Mouse (Mus musculus) layer of hippocampus, adult 9-11 months (tissue): ENCODE measurements around the gene Olfr358.

Experiments
- DNase-seq: peaks from one replicate; pipeline ENCODE4 v3.0.0; 2022

The Olfr358 gene

DNA sequence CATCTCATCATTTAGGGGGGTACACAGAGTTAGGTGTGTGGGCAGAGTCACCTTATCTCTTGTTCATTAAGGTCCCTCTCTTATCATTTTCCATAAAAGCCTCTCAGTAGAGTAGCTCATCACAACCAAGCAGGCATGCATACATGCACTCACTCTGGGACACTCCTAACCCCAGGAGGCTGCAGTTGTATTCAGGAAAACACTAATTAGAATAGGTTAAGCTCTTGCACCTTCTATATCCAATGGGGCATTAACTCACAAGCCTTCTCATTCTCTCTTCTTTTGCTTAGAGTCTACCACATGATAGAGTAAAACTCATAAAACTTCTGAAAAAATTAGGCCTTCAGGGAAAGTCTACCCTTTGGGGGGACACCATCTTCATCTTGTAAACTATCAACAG lies at the start of gene Olfr358:
Gene Olfr358, minus strand, starts transcription at position 101 of the 400 bp plus-strand sequence.
- DNase-seq: no peak

DNA sequence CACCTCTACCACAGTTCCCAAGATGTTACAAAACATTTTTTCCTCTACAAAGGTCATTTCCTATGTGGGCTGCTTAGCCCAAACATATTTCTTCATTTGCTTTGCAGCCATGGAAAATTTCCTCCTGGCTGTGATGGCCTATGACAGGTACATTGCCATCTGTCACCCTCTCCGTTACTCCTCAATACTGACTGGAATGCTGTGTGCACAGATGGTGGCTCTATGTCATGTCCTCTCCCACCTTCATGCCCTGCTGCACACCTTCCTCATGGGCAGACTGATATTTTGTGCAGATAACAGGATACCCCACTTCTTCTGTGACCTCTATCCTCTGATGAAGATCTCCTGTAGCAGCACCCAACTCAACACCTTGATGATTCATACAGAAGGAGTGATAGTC lies 12.1 kb downstream of the Olfr358 start:
- DNase-seq: no peak

- DNase-seq: no peak
Observed at GRCm38 (mm10) chr2:36993527-36993926, 15.6 kb downstream of the Olfr358 start, which contains the start of gene Olfr357. Gene Olfr357 (plus strand): TSS chr2:36993827.
